ENCODE assay signal across 8 mouse cellular contexts in genomic region chr8:106415182-106415971, GRCm38 (mm10). TPM values are rescaled to one million over a fixed set of nuclear protein-coding genes. Genes with fewer than 3 reads are reported as not detected.
DNase-seq lines count a peak whose midpoint lies in the region; ATAC-seq lines count a peak whose summit lies in the region.

Gene Zfp90 (plus strand): TSS chr8:106415327.

- peak within 1 kb of the TSS; percentile 66 for H3K4me2 ChIP-seq in hindbrain, embryonic 12.5 days (replicated peaks)

- H3K36me3 ChIP-seq in hindbrain, embryonic 12.5 days = peaks cover 33% of the 10 kb centered on the region

- H3K27ac ChIP-seq in hindbrain, embryonic 12.5 days = peak within 1 kb of the TSS; percentile 98

- H3K9me3 ChIP-seq in hindbrain, embryonic 12.5 days (replicated peaks) = peaks cover 18% of the 10 kb centered on the region

- H3K27me3 ChIP-seq in hindbrain, embryonic 12.5 days = no peaks in the 10 kb centered on the region

- ATAC-seq in hindbrain, embryonic 12.5 days (ENCODE audit: low FRiP score) = peak; percentile 98

- DNase-seq in MN1 (ENCODE audit: low spot score) = peak; percentile 97
- peak; percentile 95 for DNase-seq in cerebellum, adult 9-10 months
- DNase-seq in frontal cortex, adult 2 months (ENCODE audit: extremely low spot score in 1 of 2, low spot score in 1 of 2) = peak; percentile 91 to 96
- DNase-seq in layer of hippocampus, postnatal 14 days (ENCODE audit: low spot score in 2 of 2) = peak; percentile 90 to 96
- DNase-seq in lung, postnatal 14 days = peak; percentile 93
- DNase-seq in retina, adult 2 months (ENCODE audit: low read depth, low spot score) = peak; percentile 81
- peak; percentile 88 to 92 for DNase-seq in thymus, postnatal 36 days

- peak within 1 kb of the TSS; percentile 65 for H3K4me3 ChIP-seq in hindbrain, embryonic 12.5 days

- peaks cover 13% of the 10 kb centered on the region for H3K4me1 ChIP-seq in hindbrain, embryonic 12.5 days

- WGBS in hindbrain, embryonic 12.5 days = under 1% methylated on average over 46 of the region's 46 CpGs

- peak within 1 kb of the TSS; percentile 78 for H3K9ac ChIP-seq in hindbrain, embryonic 12.5 days

RNA-seq across cellular contexts. Expression of gene Zfp90, which starts in this region (rescaled TPM):
- polyA plus RNA-seq in frontal cortex, adult 2 months (2012; rRNA removed) = 13.0 and 14.0 TPM in 2 replicates
- polyA plus RNA-seq in hindbrain, embryonic 12.5 days (2016; fragmentation: Nextera tagmentation; extraction: Ambion mirVana) = 36.0 and 37.3 TPM in 2 replicates
- 10 to 100 TPM; 15.6 to 16.1 TPM for total RNA-seq in layer of hippocampus, postnatal 14 days (2021)

Comparison
In these comparisons a context has a peak if more than half of its experiments do, and no peak if none do; other contexts are left out.
1. Peak in every context shown above with its lines: DNase-seq, ATAC-seq, H3K4me3 ChIP-seq and H3K27ac ChIP-seq.